Mouse (Mus musculus): ENCODE measurements around the gene Ccdc14.
A peak's percentile ranks its signal among the peaks of the same experiment; 100 is the strongest.
"Not testable (repeated sequence)": the region's sequence is repeated elsewhere in the genome, so short reads cannot be mapped to it uniquely, and the experiment has no call there.

Gene Ccdc14

DNA sequence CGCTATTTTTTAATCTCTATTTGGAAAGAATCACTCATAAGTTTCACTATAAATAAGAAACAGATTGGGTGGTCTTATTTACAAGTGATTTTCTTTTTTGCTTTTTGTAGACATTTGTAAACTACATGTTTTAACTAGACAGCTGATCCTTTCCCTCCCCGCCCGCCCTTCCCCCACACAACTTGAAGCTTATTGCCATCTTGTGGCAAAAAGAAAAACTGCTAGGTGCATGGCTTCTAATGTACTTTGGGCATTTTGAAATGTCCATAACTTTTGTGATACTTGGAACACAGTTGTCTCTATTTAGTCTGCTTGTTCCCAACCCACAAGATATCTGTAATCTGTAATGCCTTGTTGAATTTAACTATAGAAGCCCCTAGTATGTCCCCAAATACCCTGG is 21.1 kb downstream of the Ccdc14 start:
- no peak for DNase-seq (ENCODE audit: low spot score)

DNA sequence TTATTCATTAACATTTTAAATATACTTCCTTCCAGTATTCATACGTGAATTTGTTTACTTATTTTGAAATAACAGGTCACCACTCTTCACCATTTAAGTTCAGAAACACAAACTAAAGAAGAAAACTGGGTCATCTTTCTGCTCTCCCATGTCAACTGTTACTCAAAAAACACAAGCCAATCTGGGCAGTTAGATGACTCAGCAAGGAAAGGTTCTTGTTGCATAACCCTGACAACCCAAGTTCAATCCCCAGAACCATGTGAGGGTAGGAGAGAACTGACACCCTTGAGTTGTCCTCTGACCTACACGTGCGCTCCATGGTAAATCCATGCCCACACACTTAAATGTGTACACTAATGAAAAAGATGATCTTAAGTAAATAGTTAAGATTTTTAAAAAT is 34.7 kb downstream of the Ccdc14 start:
- no peak for DNase-seq (ENCODE audit: low spot score)

DNA sequence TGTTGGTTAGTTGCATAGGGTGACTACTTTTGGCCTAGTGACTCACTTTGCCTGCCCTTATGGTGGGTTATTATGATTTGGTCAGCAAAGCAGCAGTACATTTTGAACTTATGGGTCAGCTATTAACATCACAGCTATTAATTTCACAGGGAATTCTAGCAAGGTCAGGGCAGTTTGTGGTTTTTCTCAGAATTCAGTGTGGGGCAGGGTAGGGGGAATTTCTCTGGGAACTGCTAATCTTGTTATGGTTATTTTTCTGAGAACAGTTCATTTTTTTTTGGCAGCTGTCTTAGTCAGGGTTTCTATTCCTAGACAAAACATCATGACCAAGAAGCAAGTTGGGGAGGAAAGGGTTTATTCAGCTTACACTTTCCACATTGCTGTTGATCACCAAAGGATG is 38.2 kb downstream of the Ccdc14 start:
- DNase-seq (ENCODE audit: low spot score), result not testable (repeated sequence)

DNA sequence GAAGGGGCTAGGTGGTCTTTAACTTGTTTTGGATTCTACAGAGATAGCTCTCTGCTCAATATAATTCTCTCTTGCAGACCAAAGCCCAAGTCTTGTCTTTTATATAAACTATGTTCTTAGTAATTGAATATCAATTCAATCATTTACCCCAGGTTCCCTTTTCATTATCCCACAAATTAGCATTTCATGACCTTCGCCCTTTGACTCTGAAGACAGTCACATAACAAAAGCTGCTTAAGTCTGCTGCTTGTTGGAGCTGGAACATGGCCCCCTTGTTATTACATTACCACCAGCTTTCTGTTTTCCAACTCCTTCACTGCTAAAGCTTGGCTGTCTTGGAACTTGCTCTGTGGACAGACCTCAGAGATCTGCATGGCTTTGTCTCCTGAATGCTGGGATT is 39.0 kb downstream of the Ccdc14 start:
- no peak for DNase-seq (ENCODE audit: low spot score)

DNA sequence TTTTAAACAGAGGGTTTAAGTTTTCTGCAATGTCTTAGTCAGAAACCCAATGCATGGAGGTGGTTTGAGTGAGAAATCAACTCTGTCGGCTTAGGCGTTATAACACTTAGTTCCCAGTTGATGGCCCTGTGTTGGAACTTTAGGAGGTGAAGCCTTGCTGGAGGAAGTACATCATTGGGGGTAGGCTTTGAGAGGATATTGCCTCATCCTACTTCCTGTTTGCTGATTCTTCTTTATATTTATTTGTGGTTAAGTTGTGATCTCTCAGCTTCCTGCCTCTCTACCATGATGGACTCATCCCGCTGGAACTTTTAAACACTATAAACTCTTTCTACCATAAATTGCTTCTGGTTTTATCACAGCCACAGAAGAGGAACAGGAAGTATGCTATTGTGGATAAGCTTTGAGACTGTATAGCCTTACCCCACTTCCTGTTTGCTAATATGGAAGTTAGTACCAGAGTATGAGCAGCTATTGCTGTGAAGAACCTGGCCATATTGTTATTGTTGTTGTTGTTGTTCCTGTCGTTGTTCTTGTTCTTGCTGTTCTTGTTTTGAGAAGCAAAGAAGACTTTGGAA is 48.3 kb downstream of the Ccdc14 start:
- no peak for DNase-seq (ENCODE audit: low spot score)

DNA sequence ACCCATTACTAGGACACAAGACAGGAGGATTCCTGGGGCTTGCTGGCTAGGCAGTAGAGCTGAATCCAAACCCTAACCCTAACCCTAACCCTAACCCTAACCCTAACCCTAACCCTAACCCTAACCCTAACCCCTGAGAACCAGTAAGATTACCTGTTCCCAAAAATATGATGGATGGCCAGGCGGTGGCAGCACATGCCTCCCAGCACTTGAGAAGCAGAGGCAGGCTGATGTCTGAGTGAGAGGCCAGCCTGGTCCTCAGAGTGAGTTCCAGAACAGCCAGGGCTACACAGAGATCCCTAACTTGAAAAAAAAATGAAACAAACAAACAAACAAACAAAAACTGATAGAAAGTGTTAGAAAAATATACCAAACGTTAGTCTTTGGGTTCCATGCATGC is 52.5 kb downstream of the Ccdc14 start:
- no peak for DNase-seq (ENCODE audit: low spot score)

DNA sequence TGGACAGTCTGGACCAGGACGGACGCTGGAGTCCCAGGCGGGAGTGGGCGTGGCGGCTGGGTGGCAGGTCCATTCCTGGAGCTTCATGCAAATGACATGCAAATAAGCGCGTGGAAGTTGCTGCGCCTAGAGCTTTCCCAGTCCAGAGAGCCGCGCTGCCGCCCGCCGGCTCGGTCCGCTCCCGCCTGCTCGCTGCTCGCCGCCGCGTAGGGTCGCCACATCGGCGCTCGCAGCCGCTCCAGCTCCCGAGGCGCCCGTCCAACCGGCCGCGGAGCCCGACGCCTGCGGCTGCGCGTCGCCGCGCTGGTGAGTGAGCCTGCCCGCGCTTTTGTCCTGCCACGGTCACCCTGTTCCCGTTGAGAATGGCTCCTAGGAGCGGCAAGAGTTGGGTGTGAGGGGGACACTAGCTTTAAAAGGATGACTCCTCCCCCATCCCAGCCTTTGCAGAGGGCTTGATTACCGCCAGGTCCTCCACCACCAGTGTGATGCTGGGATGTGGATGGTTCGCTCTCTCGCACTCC is 54.7 kb downstream of the Ccdc14 start, which contains the start of gene Mylk:
Mylk (plus strand) TSS at position 146 of the 521 bp plus-strand sequence.
- peak; percentile 33 for DNase-seq (ENCODE audit: low spot score)

DNA sequence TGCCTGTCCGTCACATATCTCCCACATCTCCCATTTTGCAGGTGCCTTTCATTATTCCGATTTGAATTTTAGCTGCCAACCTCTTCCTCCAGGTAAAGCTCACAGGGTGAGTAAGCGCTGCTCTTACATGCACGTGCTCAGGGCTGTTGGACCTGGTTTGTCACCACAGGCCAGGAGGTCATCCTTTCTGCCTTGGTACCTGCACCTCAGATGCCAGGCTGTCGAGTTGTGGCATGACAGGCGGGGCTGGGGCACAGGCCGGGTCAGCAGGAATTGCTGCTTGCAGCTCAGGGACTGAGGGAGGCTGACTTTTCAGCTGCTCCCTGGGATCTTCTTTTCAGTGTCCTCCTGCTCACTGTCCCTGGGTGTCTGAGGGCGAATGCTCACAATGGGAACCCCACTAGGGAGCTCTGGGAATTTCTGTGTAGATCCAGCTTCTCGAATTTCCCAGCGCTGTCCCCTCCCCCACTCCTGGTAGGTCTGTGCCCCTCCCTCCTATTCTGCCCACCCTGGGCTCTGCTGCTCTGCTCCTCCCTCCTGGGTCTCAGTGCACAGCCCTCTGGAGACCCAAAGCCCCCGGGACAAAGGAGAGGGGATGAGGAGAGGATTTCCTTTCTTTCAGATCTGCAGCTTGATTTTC is 57.8 kb downstream of the Ccdc14 start:
- no peak for DNase-seq (ENCODE audit: low spot score)

DNA sequence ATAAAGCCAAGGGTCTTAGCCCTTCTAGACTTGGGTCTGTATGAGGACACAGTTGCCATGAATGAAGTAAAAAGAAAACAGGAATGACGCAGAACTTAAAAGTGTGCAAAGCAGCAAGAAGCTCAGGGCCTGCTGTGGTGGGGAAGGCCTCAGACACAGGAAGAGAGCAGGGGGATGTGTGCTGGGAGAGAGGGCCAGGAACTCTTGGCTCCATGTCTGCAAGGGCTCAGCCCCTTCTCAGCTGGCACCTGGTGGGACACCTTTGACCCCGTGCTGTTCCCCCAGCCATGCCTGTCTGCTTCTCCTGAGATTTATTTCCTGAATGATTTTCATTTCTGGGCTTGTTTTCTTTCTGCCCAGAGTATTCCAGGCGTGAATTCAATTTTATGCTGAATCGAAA is 59.1 kb downstream of the Ccdc14 start:
- no peak for DNase-seq (ENCODE audit: low spot score)

DNA sequence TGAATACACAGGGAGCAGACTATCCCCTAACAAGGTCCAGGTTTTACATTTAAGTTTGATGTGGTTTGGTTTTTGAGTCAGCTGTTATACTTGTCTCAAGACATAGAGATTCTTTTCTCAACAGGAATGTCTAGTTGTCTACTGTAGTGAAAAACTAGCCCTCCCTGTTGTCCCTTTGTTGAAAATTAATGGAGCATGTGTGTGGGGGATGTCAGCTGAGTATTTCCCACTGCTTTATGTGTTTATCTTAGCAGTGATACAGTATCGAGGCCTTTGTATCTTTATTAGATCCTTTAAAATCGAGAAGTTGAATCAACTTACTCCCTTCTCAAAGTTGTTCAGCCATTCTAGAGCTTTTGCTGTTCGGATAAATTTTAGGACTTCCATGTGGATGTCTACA is 61.6 kb downstream of the Ccdc14 start:
- no peak for DNase-seq (ENCODE audit: low spot score)

DNA sequence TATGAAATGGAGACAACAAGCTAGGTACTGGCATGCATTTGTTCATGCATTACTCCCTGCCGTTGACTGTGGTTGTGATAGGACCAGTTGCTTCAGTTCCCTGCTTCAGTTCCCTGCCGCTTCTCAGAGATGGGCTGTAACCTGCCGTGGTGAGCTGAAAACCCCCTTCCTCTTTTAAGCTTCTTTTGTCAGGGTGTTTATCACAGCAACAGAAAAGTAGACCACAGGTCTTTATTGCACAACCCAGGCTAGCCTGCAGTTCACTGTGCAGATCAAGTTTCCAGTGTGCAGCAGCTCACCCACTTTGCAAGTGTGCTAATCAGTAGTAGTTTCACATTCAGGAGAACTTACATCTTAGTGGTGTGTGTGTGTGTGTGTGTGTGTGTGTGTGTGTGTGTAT is 62.6 kb downstream of the Ccdc14 start:
- DNase-seq (ENCODE audit: low spot score), result no peak

DNA sequence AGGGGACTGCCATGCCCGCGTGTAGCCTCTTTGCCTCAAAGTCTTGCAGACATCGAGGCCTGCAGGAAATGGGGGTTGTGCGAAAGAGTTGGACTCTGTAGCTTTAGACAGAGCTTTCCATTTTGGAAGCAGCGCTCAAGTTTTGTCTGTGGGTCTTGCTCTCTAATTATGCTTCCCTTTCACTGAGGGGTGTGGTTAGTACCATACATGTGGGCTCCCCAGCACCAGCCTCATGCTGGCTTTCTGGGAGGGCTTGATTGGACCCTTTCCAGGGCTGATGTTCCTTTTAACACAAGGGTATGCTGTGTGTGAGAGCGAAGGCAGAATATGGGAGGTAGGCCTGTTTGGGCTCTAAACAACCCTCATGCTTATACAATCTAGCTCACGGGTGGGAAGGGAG is 66.6 kb downstream of the Ccdc14 start:
- no peak for DNase-seq (ENCODE audit: low spot score)

DNA sequence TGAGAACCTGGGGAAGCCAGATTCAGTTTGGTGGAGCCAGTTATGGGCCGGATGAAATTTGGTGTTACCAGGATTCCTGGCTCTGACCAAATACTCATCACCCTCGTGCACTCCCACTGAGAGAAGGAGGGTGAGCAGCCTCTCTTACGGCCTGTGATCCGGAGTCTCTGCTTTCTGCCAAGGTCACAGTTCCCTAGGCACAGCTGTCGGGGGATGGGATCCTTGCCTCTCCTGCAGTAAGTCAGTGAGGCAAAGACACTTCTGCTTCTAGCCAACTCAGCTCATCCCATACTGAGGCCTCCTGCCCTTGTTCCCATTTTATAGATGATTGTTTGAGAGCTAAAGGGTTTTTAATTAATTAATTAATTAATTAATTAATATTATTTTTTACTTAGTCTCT is 67.8 kb downstream of the Ccdc14 start:
- no peak for DNase-seq (ENCODE audit: low spot score)

DNA sequence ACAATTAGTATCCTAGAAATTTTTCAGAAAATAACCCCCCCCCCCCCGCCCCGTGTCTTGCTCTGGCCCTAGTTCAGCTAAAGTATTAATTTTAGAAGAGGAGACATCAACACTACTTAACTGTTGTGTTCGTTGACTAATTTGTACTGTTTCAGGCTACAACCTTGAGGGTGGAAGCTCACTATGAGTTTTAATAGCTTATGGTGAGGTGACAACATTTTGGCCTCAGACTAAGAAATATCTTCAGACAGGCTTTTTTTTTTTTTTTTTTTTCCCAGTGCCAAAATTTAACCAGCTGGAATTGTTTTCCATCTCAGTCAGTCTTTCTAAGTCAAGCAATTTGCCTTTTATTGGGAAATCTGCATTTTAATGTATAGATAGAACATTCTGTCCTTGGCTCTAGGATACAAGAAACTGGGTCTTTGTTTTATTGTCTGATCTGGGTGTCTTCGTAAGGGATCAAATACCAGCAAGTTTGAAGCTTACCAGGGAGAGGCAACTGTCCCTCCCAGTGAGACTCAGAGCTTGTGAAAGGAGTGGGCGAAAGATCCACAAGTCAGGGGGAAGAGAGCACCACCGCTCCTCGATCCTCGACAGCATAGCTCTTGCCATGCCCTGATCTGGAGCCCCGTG is 73.7 kb downstream of the Ccdc14 start:
- DNase-seq (ENCODE audit: low spot score), result no peak

DNA sequence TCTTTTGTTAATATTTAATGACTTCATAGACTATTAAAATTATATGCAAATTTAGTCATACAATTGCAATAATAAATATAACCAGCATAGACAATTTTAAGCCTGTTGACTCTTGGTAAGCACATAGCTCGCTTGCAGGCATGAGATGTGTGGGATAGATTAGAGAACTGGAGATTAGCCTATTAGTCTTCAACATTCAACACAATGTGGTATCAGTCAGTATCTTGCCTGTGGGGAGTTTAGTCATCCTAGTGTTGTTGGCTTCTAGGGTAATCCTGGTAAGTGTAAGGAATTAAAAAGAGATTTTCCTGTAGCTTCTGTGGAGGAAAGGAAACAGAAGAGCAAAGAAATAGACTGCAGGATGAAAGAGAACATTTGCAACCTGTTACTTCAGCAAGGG is 75.2 kb downstream of the Ccdc14 start:
- DNase-seq (ENCODE audit: low spot score), result no peak

DNA sequence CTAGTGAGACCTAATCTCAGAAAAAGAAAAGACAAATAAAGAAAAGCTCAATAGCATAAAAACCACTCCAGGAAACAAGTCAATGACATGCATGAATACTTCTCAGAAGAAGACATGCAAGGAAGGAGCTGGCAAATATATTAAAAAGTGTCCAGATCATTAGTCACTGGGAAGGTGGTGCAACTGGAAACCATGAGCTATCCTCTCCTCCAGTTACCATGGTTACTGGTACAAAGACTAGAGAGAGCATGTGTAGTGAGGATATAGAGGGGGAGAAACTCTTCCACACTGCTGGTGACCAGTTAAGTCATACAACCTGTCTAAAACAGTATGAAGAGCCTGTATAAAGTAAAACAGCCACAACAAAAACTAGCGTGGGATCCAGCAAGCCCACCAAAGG is 75.8 kb downstream of the Ccdc14 start:
- no peak for DNase-seq (ENCODE audit: low spot score)

DNA sequence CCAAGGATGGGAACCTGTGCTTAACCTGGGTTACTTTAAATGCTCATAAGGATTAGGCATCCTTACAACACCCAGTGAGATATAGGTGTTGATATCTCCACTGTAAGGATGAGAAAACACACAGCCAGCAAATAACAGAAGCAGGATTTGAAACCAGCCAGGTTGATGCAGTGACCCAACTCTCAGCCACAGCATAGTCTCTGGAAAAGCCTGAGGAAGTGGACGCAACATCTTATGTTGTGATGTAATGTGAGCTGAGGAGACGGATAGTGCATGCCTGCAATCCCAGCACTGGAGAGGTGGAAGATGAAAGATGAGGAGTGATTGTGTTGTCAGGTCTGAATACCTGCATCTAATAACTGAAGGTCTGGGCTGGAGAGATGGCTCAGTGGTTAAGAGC is 77.0 kb downstream of the Ccdc14 start:
- no peak for DNase-seq (ENCODE audit: low spot score)

DNA sequence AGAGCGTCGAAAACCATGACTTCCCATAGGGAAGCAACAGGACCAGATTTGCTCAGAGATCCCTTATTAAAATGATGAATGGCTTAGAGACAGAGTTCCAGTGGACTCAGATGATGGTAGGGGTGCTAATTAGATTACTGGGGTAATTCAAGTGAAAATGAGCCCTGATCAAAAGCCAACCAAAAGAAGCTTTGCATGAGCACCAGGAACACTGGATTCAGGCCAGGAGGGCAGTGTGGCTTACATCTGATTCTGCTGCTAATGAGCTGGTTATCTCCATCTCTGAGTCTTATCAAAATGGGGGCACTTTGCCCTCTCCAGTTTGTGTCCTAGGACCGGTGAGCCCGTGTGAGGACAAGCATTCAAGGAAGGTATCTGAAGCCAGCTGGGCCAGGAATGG is 78.0 kb downstream of the Ccdc14 start:
- DNase-seq (ENCODE audit: low spot score), result no peak

DNA sequence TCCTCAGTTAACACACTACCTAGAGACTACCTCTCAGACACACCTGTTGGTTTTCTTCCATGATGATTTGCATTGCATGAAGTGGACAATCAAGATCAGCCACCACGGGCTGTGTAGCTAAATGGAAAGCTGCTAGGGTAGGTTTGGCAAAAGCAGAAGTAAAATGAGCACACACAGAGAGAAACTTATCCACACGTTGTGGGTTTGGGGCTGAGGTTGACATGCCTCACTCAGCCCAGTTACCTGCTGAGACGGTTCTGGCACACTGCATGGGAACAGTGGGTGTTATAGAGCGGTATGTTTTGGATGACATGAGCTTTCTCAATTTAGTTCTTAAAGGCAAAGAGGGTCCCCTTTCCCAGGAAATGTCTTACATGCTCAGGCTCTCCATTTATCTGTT is 79.7 kb downstream of the Ccdc14 start:
- DNase-seq (ENCODE audit: low spot score), result no peak

DNA sequence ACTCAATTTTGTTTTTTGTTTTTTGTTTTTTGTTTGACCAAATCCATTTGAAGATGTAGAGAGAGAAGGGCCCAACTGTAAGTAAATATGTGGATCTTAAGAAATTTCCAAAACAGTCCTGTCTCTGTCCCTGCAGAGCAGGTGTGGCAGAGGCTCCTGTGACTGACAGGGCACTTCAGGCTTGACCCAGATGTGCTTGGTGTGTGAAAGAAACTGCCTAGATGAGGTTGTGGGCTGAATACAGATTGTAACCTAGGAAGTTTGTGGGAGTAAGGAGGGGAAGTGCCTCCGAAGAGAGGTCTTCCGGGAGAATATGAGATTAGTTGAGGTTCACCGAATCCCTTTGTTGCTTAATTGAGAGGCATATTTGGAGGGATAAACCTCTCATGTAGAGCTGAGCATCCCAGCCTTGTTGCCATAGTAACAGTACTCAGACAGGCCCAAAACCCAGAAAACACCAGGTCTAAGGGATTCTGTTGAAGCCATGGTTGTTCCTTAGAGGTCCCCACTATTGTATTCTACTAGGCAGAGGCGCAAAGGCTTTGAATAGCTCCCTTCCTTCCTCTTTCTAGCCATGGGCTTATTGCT is 82.1 kb downstream of the Ccdc14 start:
- no peak for DNase-seq (ENCODE audit: low spot score)

All from left cerebral cortex, adult 11 months (tissue).